Mouse (Mus musculus) liver, embryonic 15.5 days (tissue): ENCODE results near the gene Dohh. TPM values are rescaled to one million over a fixed set of nuclear protein-coding genes. Genes with fewer than 3 reads are reported as not detected.

Experiments
- ATAC-seq: fragments of 200-750 bp; cut with Nextera tagmentation; 2 replicates; pipeline ENCODE4 v1.8.0; 2017; ENCODE audit warnings: moderate number of reproducible peaks, mild to moderate bottlenecking, moderate library complexity; ENCODE audit not compliant: insufficient read depth
- H3K27ac ChIP-seq: fragments of 300-500 bp; sonication (generic); replicated peaks from 2 replicates; pipeline ENCODE4 v1.5.1; 2015; ENCODE audit warnings: mild to moderate bottlenecking, inconsistent platforms
- H3K27me3 ChIP-seq: fragments of 300-500 bp; sonication (generic); 2 replicates; pipeline ENCODE4 v1.6.1; 2015; ENCODE audit warnings: mild to moderate bottlenecking, inconsistent platforms
- H3K36me3 ChIP-seq: fragments of 300-500 bp; sonication (generic); replicated peaks from 2 replicates; pipeline ENCODE4 v1.6.1; 2015; ENCODE audit warnings: moderate library complexity, mild to moderate bottlenecking, inconsistent platforms
- H3K4me1 ChIP-seq: fragments of 300-500 bp; sonication (generic); replicated peaks from 2 replicates; pipeline ENCODE4 v1.6.1; 2015; ENCODE audit warnings: inconsistent platforms
- H3K4me2 ChIP-seq: fragments of 300-500 bp; sonication (generic); 2 replicates; pipeline ENCODE4 v1.6.1; 2015; ENCODE audit warnings: moderate library complexity, mild to moderate bottlenecking, inconsistent platforms
- H3K4me3 ChIP-seq: fragments of 300-500 bp; sonication (generic); replicated peaks from 2 replicates; pipeline ENCODE4 v1.5.1; 2015; ENCODE audit warnings: mild to moderate bottlenecking, inconsistent platforms
- H3K9ac ChIP-seq: fragments of 300-500 bp; sonication (generic); 2 replicates; pipeline ENCODE4 v1.6.1; 2015; ENCODE audit warnings: moderate library complexity, mild to moderate bottlenecking, inconsistent platforms
- H3K9me3 ChIP-seq: fragments of 300-500 bp; sonication (generic); replicated peaks from 2 replicates; pipeline ENCODE4 v1.6.1; 2016; ENCODE audit warnings: inconsistent platforms
- WGBS: fragments of 180-500 bp; shearing (Covaris S2); methylation state at CpG from one replicate; pipeline ENCODE4 v1.1.7; 2015; ENCODE audit warnings: mixed read lengths; ENCODE audit not compliant: insufficient replicate concordance; 5-methylcytosine and 5-hydroxymethylcytosine counted together
- polyA plus RNA-seq: library from polyadenylated mRNA; unstranded; fragments of >200 nt; fragmentation: Nextera tagmentation; extraction: Ambion mirVana; gene quantifications from 2 replicates; pipeline ENCODE4 v1.2.1, GENCODE M21; 2015

Dohh gene
- polyA plus RNA-seq, 1 experiment from 2014 or later: 50.9 TPM

- ATAC-seq: no peak
- 65% methylated on average over 3 of the region's 3 CpGs for WGBS
- Histone ChIP-seq H3K4me1 (peaks cover 72% of the 10 kb centered on the region), H3K36me3 (peaks cover 29% of the 10 kb centered on the region), H3K9me3 (no peaks in the 10 kb centered on the region), H3K9ac (no peak overlapping the region), H3K27me3 (no peaks in the 10 kb centered on the region; the same call in 1 of the 2 replicates), H3K4me3 (no peak overlapping the region), H3K4me2 (no peak overlapping the region), H3K27ac (peak overlapping the region; percentile 61)
Measured at GRCm38 (mm10) chr10:81389373-81389772, 5.1 kb downstream of the Dohh start.

GRCm38 (mm10) chr10:81389801-81390677 lies 5.8 kb downstream of the Dohh start:
- ATAC-seq: no peak
- Histone ChIP-seq H3K27me3 (no peaks in the 10 kb centered on the region; the same call in 1 of the 2 replicates), H3K4me3 (no peak overlapping the region), H3K4me2 (no peak overlapping the region), H3K36me3 (peaks cover 29% of the 10 kb centered on the region), H3K27ac (peak overlapping the region; percentile 61), H3K9me3 (no peaks in the 10 kb centered on the region), H3K4me1 (peaks cover 66% of the 10 kb centered on the region), H3K9ac (no peak overlapping the region)
- 53% methylated on average over 23 of the region's 23 CpGs for WGBS

- Histone ChIP-seq H3K36me3 (peaks cover 29% of the 10 kb centered on the region), H3K4me1 (peaks cover 60% of the 10 kb centered on the region), H3K9ac (no peak overlapping the region), H3K4me3 (no peak overlapping the region), H3K4me2 (no peak overlapping the region), H3K27me3 (no peaks in the 10 kb centered on the region; the same call in 1 of the 2 replicates), H3K27ac (no peak overlapping the region), H3K9me3 (no peaks in the 10 kb centered on the region)
- no peak for ATAC-seq
- WGBS: 81% methylated on average over 13 of the region's 13 CpGs
Measured at GRCm38 (mm10) chr10:81390678-81390965, 6.4 kb downstream of the Dohh start.

GRCm38 (mm10) chr10:81392270-81392669 lies 8.0 kb downstream of the Dohh start:
- 58% methylated on average over 6 of the region's 6 CpGs for WGBS
- H3K4me1 ChIP-seq: peaks cover 49% of the 10 kb centered on the region
- no peak overlapping the region for H3K4me3 ChIP-seq
- no peak overlapping the region for H3K27ac ChIP-seq
- no peak overlapping the region for H3K4me2 ChIP-seq
- peaks cover 14% of the 10 kb centered on the region for H3K36me3 ChIP-seq
- no peaks in the 10 kb centered on the region; the same call in 1 of the 2 replicates for H3K27me3 ChIP-seq
- no peaks in the 10 kb centered on the region for H3K9me3 ChIP-seq
- ATAC-seq: no peak
- no peak overlapping the region for H3K9ac ChIP-seq

GRCm38 (mm10) chr10:81392781-81393185 lies 8.6 kb downstream of the Dohh start, which contains the start of gene Smim24:
TSS of gene Smim24 (plus strand) at chr10:81393051.
- H3K27ac ChIP-seq: peak within 1 kb of the TSS; percentile 19; the same call in 1 of the 2 replicates
- H3K4me1 ChIP-seq: peaks cover 49% of the 10 kb centered on the region
- peak within 1 kb of the TSS; percentile 63 for H3K4me2 ChIP-seq
- 41% methylated on average over 14 of the region's 14 CpGs for WGBS
- H3K27me3 ChIP-seq: no peaks in the 10 kb centered on the region; the same call in 1 of the 2 replicates
- peak within 1 kb of the TSS; percentile 34 for H3K4me3 ChIP-seq
- peak within 1 kb of the TSS; percentile 11; the same call in 1 of the 2 replicates for H3K9ac ChIP-seq
- no peaks in the 10 kb centered on the region for H3K9me3 ChIP-seq
- peaks cover 9% of the 10 kb centered on the region for H3K36me3 ChIP-seq
- ATAC-seq: no peak

GRCm38 (mm10) chr10:81393456-81394063 lies 9.3 kb downstream of the Dohh start:
- 7% methylated on average over 19 of the region's 19 CpGs for WGBS
- ATAC-seq: no peak
- H3K4me3 ChIP-seq: peak overlapping the region; percentile 34
- H3K4me2 ChIP-seq: peak overlapping the region; percentile 63
- H3K9me3 ChIP-seq: no peaks in the 10 kb centered on the region
- H3K27ac ChIP-seq: peak overlapping the region; percentile 19; the same call in 1 of the 2 replicates
- H3K27me3 ChIP-seq: no peaks in the 10 kb centered on the region; the same call in 1 of the 2 replicates
- peak overlapping the region; percentile 11; the same call in 1 of the 2 replicates for H3K9ac ChIP-seq
- peaks cover under 1% of the 10 kb centered on the region for H3K36me3 ChIP-seq
- peaks cover 42% of the 10 kb centered on the region for H3K4me1 ChIP-seq

- no peaks in the 10 kb centered on the region; the same call in 1 of the 2 replicates for H3K27me3 ChIP-seq
- H3K9me3 ChIP-seq: no peaks in the 10 kb centered on the region
- ATAC-seq: no peak
- no peak overlapping the region for H3K9ac ChIP-seq
- H3K36me3 ChIP-seq: peaks cover 9% of the 10 kb centered on the region
- no peak overlapping the region for H3K27ac ChIP-seq
- WGBS: 11% methylated on average over 5 of the region's 5 CpGs
- H3K4me3 ChIP-seq: no peak overlapping the region
- H3K4me1 ChIP-seq: peaks cover 26% of the 10 kb centered on the region
- no peak overlapping the region for H3K4me2 ChIP-seq
Measured at GRCm38 (mm10) chr10:81395127-81395526, 10.9 kb downstream of the Dohh start.

- H3K9ac ChIP-seq: no peak overlapping the region
- peaks cover 23% of the 10 kb centered on the region for H3K4me1 ChIP-seq
- H3K27ac ChIP-seq: no peak overlapping the region
- 67% methylated on average over 4 of the region's 4 CpGs for WGBS
- H3K36me3 ChIP-seq: peaks cover 17% of the 10 kb centered on the region
- H3K27me3 ChIP-seq: peaks cover 3% of the 10 kb centered on the region; the same call in 1 of the 2 replicates
- no peak for ATAC-seq
- H3K4me2 ChIP-seq: no peak overlapping the region
- no peak overlapping the region for H3K4me3 ChIP-seq
- no peaks in the 10 kb centered on the region for H3K9me3 ChIP-seq
Measured at GRCm38 (mm10) chr10:81395865-81396264, 11.6 kb downstream of the Dohh start.

- H3K27me3 ChIP-seq: peaks cover 3% of the 10 kb centered on the region; the same call in 1 of the 2 replicates
- 81% methylated on average over 5 of the region's 5 CpGs for WGBS
- H3K27ac ChIP-seq: no peak overlapping the region
- ATAC-seq: no peak
- no peak overlapping the region for H3K9ac ChIP-seq
- H3K4me1 ChIP-seq: peaks cover 32% of the 10 kb centered on the region
- no peaks in the 10 kb centered on the region for H3K9me3 ChIP-seq
- no peak overlapping the region for H3K4me2 ChIP-seq
- peaks cover 17% of the 10 kb centered on the region for H3K36me3 ChIP-seq
- no peak overlapping the region for H3K4me3 ChIP-seq
Measured at GRCm38 (mm10) chr10:81396749-81397148, 12.5 kb downstream of the Dohh start.

GRCm38 (mm10) chr10:81399296-81399695 lies 15.1 kb downstream of the Dohh start:
- no peak for ATAC-seq
- Histone ChIP-seq H3K9me3 (no peaks in the 10 kb centered on the region), H3K4me2 (no peak overlapping the region), H3K4me1 (peaks cover 32% of the 10 kb centered on the region), H3K4me3 (no peak overlapping the region), H3K27me3 (peaks cover 21% of the 10 kb centered on the region), H3K9ac (no peak overlapping the region), H3K36me3 (peaks cover 17% of the 10 kb centered on the region), H3K27ac (no peak overlapping the region)
- WGBS: 76% methylated on average over 5 of the region's 5 CpGs

- Histone ChIP-seq H3K36me3 (peaks cover 17% of the 10 kb centered on the region), H3K9ac (no peak overlapping the region), H3K4me2 (no peak overlapping the region), H3K27ac (no peak overlapping the region), H3K9me3 (no peaks in the 10 kb centered on the region), H3K4me3 (no peak overlapping the region), H3K27me3 (peaks cover 26% of the 10 kb centered on the region), H3K4me1 (peaks cover 37% of the 10 kb centered on the region)
- no peak for ATAC-seq
- 78% methylated on average over 18 of the region's 18 CpGs for WGBS
Measured at GRCm38 (mm10) chr10:81399798-81400308, 15.6 kb downstream of the Dohh start.
